Mouse (Mus musculus): ENCODE measurements around the gene Mon1a. TPM values are rescaled to one million over a fixed set of nuclear protein-coding genes. Genes with fewer than 3 reads are reported as not detected.

Gene Mon1a
- polyA plus RNA-seq (2012; rRNA removed; ENCODE audit: low replicate concordance) = 76.5 and 135 TPM in 2 replicates

DNA sequence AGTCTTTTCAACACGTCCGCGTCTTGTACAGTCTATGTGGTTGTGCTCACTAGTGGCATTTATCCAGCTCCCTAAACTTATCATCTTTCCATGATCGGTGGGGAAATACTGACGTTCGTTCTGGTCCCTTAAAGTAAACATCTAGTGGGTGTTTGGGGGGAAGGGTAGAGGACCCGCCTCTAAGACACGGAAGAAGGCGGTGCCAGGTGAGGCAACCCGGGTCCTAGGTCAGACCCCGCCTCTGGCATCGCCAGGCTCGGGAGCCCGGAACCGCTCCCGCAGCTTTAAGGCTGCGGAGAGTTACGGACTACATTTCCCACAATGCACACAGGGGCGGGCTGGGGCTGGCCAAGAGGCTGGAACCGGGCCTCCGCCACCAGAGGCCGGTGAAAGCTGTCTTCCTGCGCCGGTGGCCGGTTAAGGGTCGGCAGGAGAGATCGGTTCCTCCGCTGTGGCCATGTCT, at the start of gene Mon1a:
Mon1a (plus strand) TSS at position 348 of the 463 bp plus-strand sequence.

DNA sequence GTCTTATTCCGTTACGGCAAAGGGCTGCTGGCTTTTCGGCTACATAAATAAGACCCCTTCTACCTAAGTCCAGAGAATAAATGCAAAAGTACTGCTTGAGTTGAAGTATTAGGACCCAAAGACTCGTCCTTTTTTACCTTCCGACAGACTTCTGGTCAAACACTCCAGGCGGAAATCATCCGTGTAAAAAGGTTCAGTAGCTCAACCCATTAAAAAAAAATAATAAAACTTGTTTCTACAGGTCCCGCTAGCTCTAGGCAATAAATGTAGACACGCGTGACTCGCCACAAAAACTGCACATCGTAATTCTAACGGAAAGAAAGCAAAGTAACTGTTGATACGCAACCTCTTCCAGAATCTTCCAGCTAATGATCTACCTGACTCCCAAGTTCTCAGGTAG, 14.8 kb upstream of the Mon1a start, which contains the start of gene Rbm6:
Rbm6 (minus strand) TSS at position 101 of the 400 bp plus-strand sequence.

DNA sequence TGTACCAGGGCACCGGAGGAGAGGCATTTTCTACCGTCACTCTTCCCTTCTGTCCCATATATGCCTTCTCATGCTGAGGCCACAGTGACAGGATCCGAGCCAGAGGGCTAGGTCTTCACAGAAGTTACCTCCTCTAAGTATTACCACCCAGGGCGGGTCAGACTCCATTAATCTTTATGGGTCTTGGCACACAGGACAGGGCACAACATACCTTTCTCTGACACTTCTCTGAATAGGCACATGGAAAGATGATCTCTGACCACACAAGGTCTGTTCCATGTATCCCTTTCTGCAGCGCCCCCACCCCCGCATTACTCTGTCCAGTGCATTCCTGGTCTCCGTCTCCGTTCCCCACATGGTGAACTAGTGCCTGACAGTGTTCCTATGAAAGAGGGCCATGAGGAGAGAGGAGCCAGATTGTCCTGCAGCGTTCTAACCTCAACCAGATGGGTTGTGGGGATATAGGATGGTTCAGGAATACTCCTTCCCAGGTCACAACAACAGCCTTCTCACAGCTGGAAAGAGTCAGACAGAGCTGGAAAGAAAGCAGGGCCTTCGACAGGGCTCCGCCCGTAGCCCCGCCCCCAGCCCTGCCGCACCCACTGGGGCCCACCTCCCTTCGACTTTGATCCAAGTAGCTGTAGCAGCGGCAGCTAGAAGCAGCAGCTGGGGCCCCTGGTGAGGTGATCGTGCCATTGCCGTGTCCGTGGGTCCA, 18.5 kb downstream of the Mon1a start, which contains the start of gene Mst1r:
Mst1r (plus strand) TSS at position 622 of the 715 bp plus-strand sequence.

DNA sequence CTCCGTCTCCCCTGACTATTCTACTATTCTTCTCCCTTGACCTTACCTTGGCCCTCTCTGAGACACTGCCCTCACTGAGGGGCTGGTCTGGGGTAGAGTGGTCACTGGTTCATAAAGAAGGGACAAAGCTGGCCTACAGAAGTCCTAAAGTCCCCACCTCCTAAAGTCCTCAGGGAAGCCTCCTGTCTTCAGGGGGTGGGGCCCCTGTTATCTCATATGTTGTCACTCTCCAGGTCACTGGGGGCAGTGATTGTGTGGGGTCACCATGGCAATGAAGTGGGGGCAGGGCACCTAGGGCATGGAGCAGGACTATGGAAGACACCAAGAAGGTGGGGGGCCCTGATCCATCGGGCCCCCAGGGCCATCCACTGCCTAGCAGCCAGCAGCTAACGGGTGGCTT, 40.2 kb downstream of the Mon1a start, which contains the start of gene Actl11:
Actl11 (plus strand) TSS at position 301 of the 400 bp plus-strand sequence.

DNA sequence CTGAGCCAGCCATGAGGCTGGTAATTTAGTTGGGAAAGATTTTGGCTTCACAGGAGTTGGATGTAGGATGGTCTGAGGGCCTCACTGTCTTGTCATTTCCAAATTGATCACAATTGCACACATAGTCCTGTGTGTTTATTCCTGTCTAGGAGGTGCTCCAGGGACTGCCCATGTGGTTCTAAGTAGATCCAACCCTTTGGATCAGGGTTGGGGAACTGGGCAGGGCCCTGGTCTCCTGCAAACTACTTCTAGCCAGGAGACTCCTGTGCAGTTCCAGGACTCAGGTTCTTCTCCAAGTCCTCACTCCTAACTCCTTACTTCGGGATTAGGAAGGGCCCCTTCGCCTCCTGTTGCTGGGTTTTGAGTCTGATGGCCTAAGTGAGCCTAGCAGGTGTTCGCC, 47.4 kb downstream of the Mon1a start, which contains the start of gene Camkv:
Camkv (plus strand) TSS at position 301 of the 400 bp plus-strand sequence.

DNA sequence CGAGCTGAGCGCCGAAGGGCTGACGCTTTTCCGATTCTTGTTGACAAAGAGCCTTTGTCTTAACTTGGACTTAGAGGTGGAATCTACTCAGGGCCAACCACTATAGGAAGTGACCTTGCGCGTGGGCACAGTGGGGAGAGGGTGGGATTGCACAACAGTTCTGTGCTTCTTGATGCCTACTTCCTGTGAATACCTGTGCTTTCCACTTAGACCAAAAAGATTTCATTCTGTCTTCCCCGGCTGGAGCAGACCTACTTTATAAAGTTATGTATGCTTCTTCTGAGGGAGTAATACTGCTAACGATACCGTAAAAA, 61.9 kb downstream of the Mon1a start, which contains the start of gene Traip:
Traip (plus strand) TSS at position 215 of the 314 bp plus-strand sequence.

Other genes with a start within 250 kb of the Mon1a start
- 0.53 and 18.3 TPM in 2 replicates for gene Slc38a3, start 218.6 kb upstream of the Mon1a start, polyA plus RNA-seq (2012; rRNA removed; ENCODE audit: low replicate concordance)
- gene Gnat1, start 208.4 kb upstream of the Mon1a start, polyA plus RNA-seq (2012; rRNA removed; ENCODE audit: low replicate concordance) = 0.13 and 0.20 TPM in 2 replicates
- gene Sema3f, start 177.7 kb upstream of the Mon1a start, polyA plus RNA-seq (2012; rRNA removed; ENCODE audit: low replicate concordance) = 23.2 and 38.4 TPM in 2 replicates
- 30.5 and 42.0 TPM in 2 replicates for gene Rbm5, start 117.2 kb upstream of the Mon1a start, polyA plus RNA-seq (2012; rRNA removed; ENCODE audit: low replicate concordance)
- gene Rbm6, start 14.9 kb upstream of the Mon1a start, polyA plus RNA-seq (2012; rRNA removed; ENCODE audit: low replicate concordance) = 4.0 and 9.6 TPM in 2 replicates
- gene Mst1r, start 18.7 kb downstream of the Mon1a start, polyA plus RNA-seq (2012; rRNA removed; ENCODE audit: low replicate concordance) = 51.2 and 56.0 TPM in 2 replicates
- gene Actl11, start 40.3 kb downstream of the Mon1a start, polyA plus RNA-seq (2012; rRNA removed; ENCODE audit: low replicate concordance) = not detected in 2 replicates
- gene Camkv, start 47.5 kb downstream of the Mon1a start, polyA plus RNA-seq (2012; rRNA removed; ENCODE audit: low replicate concordance) = not detected in 2 replicates
- gene Traip, start 62.0 kb downstream of the Mon1a start, polyA plus RNA-seq (2012; rRNA removed; ENCODE audit: low replicate concordance) = 1.8 and 4.1 TPM in 2 replicates
- 66.2 and 118 TPM in 2 replicates for gene Uba7, start 87.4 kb downstream of the Mon1a start, polyA plus RNA-seq (2012; rRNA removed; ENCODE audit: low replicate concordance)
- not detected in 2 replicates for gene Gm20661, start 94.9 kb downstream of the Mon1a start, polyA plus RNA-seq (2012; rRNA removed; ENCODE audit: low replicate concordance)
- gene Inka1, start 97.7 kb downstream of the Mon1a start, polyA plus RNA-seq (2012; rRNA removed; ENCODE audit: low replicate concordance) = 3.2 and 4.2 TPM in 2 replicates
- gene Cdhr4, start 104.3 kb downstream of the Mon1a start, polyA plus RNA-seq (2012; rRNA removed; ENCODE audit: low replicate concordance) = 0.39 and 1.5 TPM in 2 replicates
- gene Gm20662, start 108.2 kb downstream of the Mon1a start, polyA plus RNA-seq (2012; rRNA removed; ENCODE audit: low replicate concordance) = 0.49 and 0.52 TPM in 2 replicates
- gene Ip6k1, start 114.3 kb downstream of the Mon1a start, polyA plus RNA-seq (2012; rRNA removed; ENCODE audit: low replicate concordance) = 74.7 and 154 TPM in 2 replicates
- 33.3 and 55.9 TPM in 2 replicates for gene Gmppb, start 161.1 kb downstream of the Mon1a start, polyA plus RNA-seq (2012; rRNA removed; ENCODE audit: low replicate concordance)
- 8.7 and 13.0 TPM in 2 replicates for gene Amigo3, start 165.0 kb downstream of the Mon1a start, polyA plus RNA-seq (2012; rRNA removed; ENCODE audit: low replicate concordance)
- 0.20 and 0.81 TPM in 2 replicates for gene Mst1, start 192.3 kb downstream of the Mon1a start, polyA plus RNA-seq (2012; rRNA removed; ENCODE audit: low replicate concordance)
- 64.7 and 87.5 TPM in 2 replicates for gene Rnf123, start 195.2 kb downstream of the Mon1a start, polyA plus RNA-seq (2012; rRNA removed; ENCODE audit: low replicate concordance)
- 154 and 221 TPM in 2 replicates for gene Apeh, start 206.5 kb downstream of the Mon1a start, polyA plus RNA-seq (2012; rRNA removed; ENCODE audit: low replicate concordance)

All from duodenum, adult 2 months (tissue).